Mouse (Mus musculus) heart, embryonic 14.5 days (tissue): ENCODE results near the gene S1pr2. TPM values are rescaled to one million over a fixed set of nuclear protein-coding genes. Genes with fewer than 3 reads are reported as not detected.
"Not testable (repeated sequence)": the region's sequence is repeated elsewhere in the genome, so short reads cannot be mapped to it uniquely, and the experiment has no call there.

ENCODE experiments used
- ATAC-seq: fragments of 200-750 bp; cut with Nextera tagmentation; 2 replicates; pipeline ENCODE4 v1.8.0; 2017; ENCODE audit warnings: low read depth, moderate TSS enrichment; ENCODE audit not compliant: insufficient number of reproducible peaks, insufficient read depth, low FRiP score
- H3K27ac ChIP-seq, 2 experiments: fragments of 200-500 bp in 1 of 2; fragments of 300-500 bp in 1 of 2; sonication (generic) in 1 of 2; replicated peaks in 1 of 2; 2 replicates each; pipeline ENCODE4 v1.5.1; 2012 to 2014; ENCODE audit warnings: low read depth in 2 of 2, low read length in 2 of 2, control low read depth in 1 of 2, mild to moderate bottlenecking in 1 of 2, mixed read lengths in 1 of 2; ENCODE audit not compliant: control insufficient read depth in 1 of 2, insufficient read depth in 1 of 2
- H3K27me3 ChIP-seq: fragments of 300-500 bp; sonication (generic); 2 replicates; pipeline ENCODE4 v1.6.1; 2014; ENCODE audit warnings: mild to moderate bottlenecking, low read length, control low read depth; ENCODE audit not compliant: control insufficient read depth, insufficient read depth
- H3K36me3 ChIP-seq: fragments of 300-500 bp; sonication (generic); 2 replicates; pipeline ENCODE4 v1.6.1; 2014; ENCODE audit warnings: mild to moderate bottlenecking, control low read depth, low read length, mixed read lengths; ENCODE audit not compliant: control insufficient read depth, insufficient read depth
- H3K4me1 ChIP-seq, 2 experiments: fragments of 200-500 bp in 1 of 2; fragments of 300-500 bp in 1 of 2; sonication (generic) in 1 of 2; 2 replicates each; pipeline ENCODE4 v1.6.1; 2012 to 2014; ENCODE audit warnings: low read length in 2 of 2, control low read depth in 1 of 2, mixed read lengths in 1 of 2; ENCODE audit not compliant: control insufficient read depth in 2 of 2, insufficient read depth in 2 of 2
- H3K4me2 ChIP-seq: fragments of 300-500 bp; sonication (generic); 2 replicates; pipeline ENCODE4 v1.6.1; 2014; ENCODE audit warnings: mild to moderate bottlenecking, low read length
- H3K4me3 ChIP-seq, 2 experiments: fragments of 200-500 bp in 1 of 2; fragments of 300-500 bp in 1 of 2; sonication (generic) in 1 of 2; 2 replicates each; pipeline ENCODE4 v1.5.1; 2012 to 2014; ENCODE audit warnings: low read length in 2 of 2, mild to moderate bottlenecking in 2 of 2, control low read depth in 1 of 2, low read depth in 1 of 2, moderate library complexity in 1 of 2; ENCODE audit not compliant: control insufficient read depth in 1 of 2, insufficient read depth in 1 of 2
- H3K9ac ChIP-seq: fragments of 300-500 bp; sonication (generic); 2 replicates; pipeline ENCODE4 v1.6.1; 2014; ENCODE audit warnings: mild to moderate bottlenecking, low read length
- H3K9me3 ChIP-seq: fragments of 300-500 bp; sonication (generic); 2 replicates; pipeline ENCODE4 v1.6.1; 2016; ENCODE audit warnings: low read length, control low read depth; ENCODE audit not compliant: control insufficient read depth
- WGBS: fragments of 180-500 bp; shearing (Covaris S2); extraction: QIAGEN DNeasy Blood & Tissue Kit; methylation state at CpG from one replicate; pipeline ENCODE4 v1.1.7; 2014; 5-methylcytosine and 5-hydroxymethylcytosine counted together
- polyA plus RNA-seq: library from polyadenylated mRNA; unstranded; fragments of >200 nt; fragmentation: Nextera tagmentation; extraction: Ambion mirVana; gene quantifications from 2 replicates; pipeline ENCODE4 v1.2.1, GENCODE M21; 2014

S1pr2 gene
- polyA plus RNA-seq, 1 experiment from 2014 or later, result 21.5 TPM

DNA sequence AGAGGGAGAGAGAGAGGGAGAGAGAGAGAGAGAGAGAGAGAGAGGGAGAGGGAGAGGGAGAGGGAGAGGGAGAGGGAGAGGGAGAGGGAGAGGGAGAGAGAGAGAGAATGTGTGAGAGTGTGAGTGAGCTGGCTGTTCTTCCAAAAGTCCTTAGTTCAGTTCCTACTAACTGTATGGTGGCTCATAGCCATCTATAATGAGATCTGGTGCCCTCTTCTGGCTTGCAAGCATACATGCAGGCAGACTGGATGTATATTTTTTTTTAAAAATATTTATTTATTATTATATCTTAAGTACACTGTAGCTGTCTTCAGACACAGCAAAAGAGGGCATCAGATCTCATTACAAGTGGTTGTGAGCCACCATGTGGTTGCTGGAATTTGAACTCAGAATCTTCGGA, 21.8 kb upstream of the S1pr2 start:
- not testable (repeated sequence) for H3K4me2 ChIP-seq, H3K36me3 ChIP-seq, H3K4me3 ChIP-seq, H3K9ac ChIP-seq, H3K9me3 ChIP-seq, H3K27ac ChIP-seq, H3K27me3 ChIP-seq, H3K4me1 ChIP-seq, ATAC-seq
- WGBS, result 67% methylated on average over 1 of the region's 1 CpGs

DNA sequence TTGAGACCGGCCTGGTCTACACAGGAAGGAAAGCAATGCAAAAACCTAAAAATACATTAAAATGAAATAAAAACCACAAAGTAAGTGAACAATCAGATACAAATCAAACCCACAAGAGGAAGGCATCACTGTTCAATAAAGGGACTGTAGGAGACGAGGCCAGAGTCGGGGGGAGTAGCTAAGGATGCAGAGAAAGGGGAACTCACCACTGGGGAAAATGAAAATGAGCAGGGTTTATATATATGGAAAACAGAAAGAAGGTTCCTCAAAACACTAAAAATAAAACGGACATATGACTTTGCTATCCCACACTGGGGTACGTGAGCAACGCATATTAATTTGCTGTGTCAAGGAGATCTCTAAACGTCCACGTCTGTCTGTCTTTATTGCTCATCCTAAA, 20.5 kb upstream of the S1pr2 start:
- no peaks in the 10 kb centered on the region; a peak in 1 of 4 replicates for H3K4me1 ChIP-seq
- H3K27ac ChIP-seq, result no peak overlapping the region
- H3K36me3 ChIP-seq, result no peaks in the 10 kb centered on the region
- H3K4me3 ChIP-seq, result no peak overlapping the region
- no peaks in the 10 kb centered on the region for H3K9me3 ChIP-seq
- 82% methylated on average over 8 of the region's 8 CpGs for WGBS
- no peak overlapping the region for H3K9ac ChIP-seq
- H3K27me3 ChIP-seq, result no peaks in the 10 kb centered on the region
- no peak overlapping the region for H3K4me2 ChIP-seq
- no peak for ATAC-seq

GRCm38 (mm10) chr9:20995069-20995468, 18.5 kb upstream of the S1pr2 start:
- H3K36me3 ChIP-seq, result no peaks in the 10 kb centered on the region
- ATAC-seq, result no peak
- no peaks in the 10 kb centered on the region for H3K9me3 ChIP-seq
- no peak overlapping the region for H3K9ac ChIP-seq
- no peak overlapping the region for H3K4me3 ChIP-seq
- H3K4me1 ChIP-seq, result peaks cover 6% of the 10 kb centered on the region in 2 experiments
- WGBS, result 64% methylated on average over 3 of the region's 3 CpGs
- no peak overlapping the region for H3K4me2 ChIP-seq
- H3K27me3 ChIP-seq, result no peaks in the 10 kb centered on the region
- no peak overlapping the region for H3K27ac ChIP-seq

DNA sequence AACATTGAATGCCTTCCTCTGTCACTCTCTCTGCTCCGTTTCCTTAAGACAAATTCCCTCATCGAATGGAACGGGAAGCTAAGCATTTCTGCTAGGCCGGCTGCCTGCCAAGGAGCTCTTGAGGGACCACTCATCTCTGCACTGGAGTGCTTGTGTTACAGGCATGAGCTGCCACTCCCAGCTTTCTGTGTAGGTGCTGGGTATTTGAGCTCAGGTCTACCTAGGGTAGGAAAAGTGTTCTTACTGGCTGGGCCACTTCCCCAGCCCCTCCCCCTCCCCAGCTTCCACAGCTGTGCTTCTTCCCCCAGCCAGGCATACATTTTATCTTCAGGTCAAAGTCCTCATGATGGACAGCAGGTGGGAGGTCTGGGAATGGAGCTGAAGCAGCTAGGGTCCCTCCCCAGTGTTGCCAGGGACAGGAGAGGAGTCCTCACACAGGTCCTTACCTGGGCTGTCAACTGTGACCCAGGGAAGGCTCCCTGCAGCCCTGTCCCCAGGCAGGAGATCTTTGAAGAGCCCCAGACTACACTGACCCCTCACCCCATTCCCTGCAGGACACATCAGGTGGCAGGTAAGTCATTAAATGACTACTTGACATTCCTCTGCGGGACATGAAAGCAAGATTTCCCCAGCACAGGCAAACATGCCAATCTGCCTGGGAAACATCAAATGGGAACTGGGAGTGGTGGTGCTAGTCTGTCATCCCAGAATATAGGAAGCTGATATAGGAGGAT, 16.8 kb upstream of the S1pr2 start:
- no peaks in the 10 kb centered on the region for H3K9me3 ChIP-seq
- no peaks in the 10 kb centered on the region for H3K36me3 ChIP-seq
- H3K4me1 ChIP-seq, result peaks cover 6% of the 10 kb centered on the region in 2 experiments
- 53% methylated on average over 5 of the region's 5 CpGs for WGBS
- no peak overlapping the region for H3K4me3 ChIP-seq
- 0 out of 2 replicates have a peak, but pooled peaks cover 2% of the 10 kb centered on the region for H3K27me3 ChIP-seq
- no peak overlapping the region for H3K27ac ChIP-seq
- H3K4me2 ChIP-seq, result no peak overlapping the region
- H3K9ac ChIP-seq, result no peak overlapping the region
- ATAC-seq, result no peak

GRCm38 (mm10) chr9:20991587-20991986, 15.0 kb upstream of the S1pr2 start:
- 89% methylated on average over 4 of the region's 4 CpGs for WGBS
- ATAC-seq, result no peak

DNA sequence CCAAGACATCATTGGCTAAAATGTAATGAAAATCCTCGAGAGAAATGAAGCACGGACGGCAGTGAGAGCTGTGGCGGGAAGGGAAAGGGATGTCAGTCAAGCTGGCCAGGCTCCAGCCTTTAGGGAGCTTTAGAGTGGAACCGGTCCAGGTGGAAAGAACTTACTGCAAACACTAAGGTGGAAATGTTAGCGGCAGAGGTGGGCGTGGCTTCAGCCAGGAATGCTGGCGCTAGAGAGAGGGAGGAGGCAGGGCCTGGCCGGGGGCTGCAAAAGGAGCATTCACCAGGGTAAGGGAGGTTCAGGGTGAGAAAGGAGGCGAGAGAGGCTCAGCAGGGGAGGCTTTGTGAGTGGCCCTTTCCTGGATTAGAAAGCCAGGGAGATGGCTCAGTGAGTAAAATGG, 14.3 kb upstream of the S1pr2 start:
- Histone ChIP-seq H3K4me2 (peak overlapping the region; percentile 53), H3K4me1 (peaks cover 6% of the 10 kb centered on the region in 2 experiments), H3K4me3 (peak overlapping the region; percentile 9 to 17; a peak in 1 of 4 replicates), H3K9ac (peak overlapping the region; percentile 44; the same call in 1 of the 2 replicates), H3K27ac (no peak overlapping the region), H3K27me3 (0 out of 2 replicates have a peak, but pooled peaks cover 4% of the 10 kb centered on the region), H3K36me3 (no peaks in the 10 kb centered on the region), H3K9me3 (no peaks in the 10 kb centered on the region)
- WGBS, result 7% methylated on average over 10 of the region's 10 CpGs
- no peak for ATAC-seq

More at GRCm38 (mm10) chr9:20991587-20991986, 15.0 kb upstream of the S1pr2 start:
- H3K9ac ChIP-seq, result no peak overlapping the region
- no peak overlapping the region for H3K4me2 ChIP-seq
- H3K27ac ChIP-seq, result no peak overlapping the region
- H3K36me3 ChIP-seq, result no peaks in the 10 kb centered on the region
- no peaks in the 10 kb centered on the region for H3K9me3 ChIP-seq
- 0 out of 2 replicates have a peak, but pooled peaks cover 4% of the 10 kb centered on the region for H3K27me3 ChIP-seq
- no peak overlapping the region for H3K4me3 ChIP-seq
- peaks cover 6% of the 10 kb centered on the region in 2 experiments for H3K4me1 ChIP-seq

GRCm38 (mm10) chr9:20987953-20988352, 11.4 kb upstream of the S1pr2 start:
- H3K36me3 ChIP-seq, result no peaks in the 10 kb centered on the region
- H3K4me3 ChIP-seq, result no peak overlapping the region
- H3K27ac ChIP-seq, result no peak overlapping the region
- no peak overlapping the region for H3K4me2 ChIP-seq
- no peaks in the 10 kb centered on the region for H3K9me3 ChIP-seq
- no peak for ATAC-seq
- WGBS, result 25% methylated on average over 7 of the region's 7 CpGs
- 0 out of 2 replicates have a peak, but pooled peaks cover 4% of the 10 kb centered on the region for H3K27me3 ChIP-seq
- peaks cover 11 to 14% of the 10 kb centered on the region in 2 experiments for H3K4me1 ChIP-seq
- no peak overlapping the region for H3K9ac ChIP-seq
